Mouse (Mus musculus): ENCODE data around the gene Tnfrsf9.

DNA sequence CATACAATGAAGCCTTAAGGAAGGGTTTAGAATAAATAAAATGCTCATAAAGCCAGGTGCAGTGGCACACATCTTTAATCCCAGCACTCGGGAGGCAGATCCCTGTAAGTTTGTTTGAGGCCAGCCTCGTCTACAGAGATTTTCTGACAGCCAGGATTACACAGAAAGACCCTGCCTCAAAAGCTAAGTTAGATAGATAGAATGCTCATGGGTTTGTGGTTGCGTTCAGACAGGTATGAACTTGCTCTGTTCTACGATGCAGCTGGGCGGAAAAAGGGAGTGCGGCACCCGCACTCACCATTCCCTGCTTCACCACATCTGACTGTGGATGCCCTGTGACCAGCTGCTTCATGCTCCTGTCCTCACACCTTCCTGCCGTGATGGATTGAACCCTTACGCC lies 65.1 kb downstream of the Tnfrsf9 start:
- TF ChIP-seq CTCF (IDR thresholded peaks at IDR 0.05; ENCODE audit: insufficient read depth, low read length) (no peak), POLR2A (IDR thresholded peaks at IDR 0.05; ENCODE audit: borderline replicate concordance, extremely low read depth, low read depth, low read length) (no peak)

Measured in lung, adult 2 months (tissue).